Mouse (Mus musculus) embryonic facial prominence, embryonic 14.5 days (tissue): ENCODE results near the gene Phlda3. TPM values are rescaled to one million over a fixed set of nuclear protein-coding genes. Genes with fewer than 3 reads are reported as not detected.

Experiments
- ATAC-seq: fragments of 200-750 bp; cut with Nextera tagmentation; 2 replicates; pipeline ENCODE4 v1.8.0; 2017; ENCODE audit warnings: low read depth, moderate number of reproducible peaks, moderate TSS enrichment
- DNase-seq: peaks from one replicate; pipeline ENCODE4 v3.0.0-alpha.2; 2015; ENCODE audit warnings: low spot score
- H3K27ac ChIP-seq: fragments of 300-500 bp; sonication (generic); replicated peaks from 2 replicates; pipeline ENCODE4 v1.5.1; 2014; ENCODE audit warnings: low read depth, mild to moderate bottlenecking, low read length, moderate library complexity
- H3K27me3 ChIP-seq: fragments of 300-500 bp; sonication (generic); replicated peaks from 2 replicates; pipeline ENCODE4 v1.6.1; 2014; ENCODE audit warnings: low read length; ENCODE audit not compliant: control insufficient read depth, insufficient read depth
- H3K36me3 ChIP-seq: fragments of 300-500 bp; sonication (generic); 2 replicates; pipeline ENCODE4 v1.6.1; 2014; ENCODE audit warnings: low read length, mixed read lengths; ENCODE audit not compliant: control insufficient read depth, insufficient read depth
- H3K4me1 ChIP-seq: fragments of 300-500 bp; sonication (generic); 2 replicates; pipeline ENCODE4 v1.6.1; 2014; ENCODE audit warnings: antibody characterized with exemption, low read length; ENCODE audit not compliant: control insufficient read depth, insufficient read depth
- H3K4me2 ChIP-seq: fragments of 300-500 bp; sonication (generic); 2 replicates; pipeline ENCODE4 v1.6.1; 2014; ENCODE audit warnings: low read depth, mild to moderate bottlenecking, low read length, moderate library complexity, mixed read lengths
- H3K4me3 ChIP-seq: fragments of 300-500 bp; sonication (generic); 2 replicates; pipeline ENCODE4 v1.5.1; 2014; ENCODE audit warnings: low read depth, mild to moderate bottlenecking, low read length
- H3K9ac ChIP-seq: fragments of 300-500 bp; sonication (generic); 2 replicates; pipeline ENCODE4 v1.6.1; 2014; ENCODE audit warnings: low read depth, mild to moderate bottlenecking, low read length, moderate library complexity, mixed read lengths
- H3K9me3 ChIP-seq: fragments of 300-500 bp; sonication (generic); 2 replicates; pipeline ENCODE4 v1.6.1; 2016; ENCODE audit warnings: low read length; ENCODE audit not compliant: control insufficient read depth
- WGBS: fragments of 180-500 bp; shearing (Covaris S2); extraction: QIAGEN DNeasy Blood & Tissue Kit; methylation state at CpG from one replicate; pipeline ENCODE4 v1.1.7; 2014; 5-methylcytosine and 5-hydroxymethylcytosine counted together
- polyA plus RNA-seq: library from polyadenylated mRNA; unstranded; fragments of >200 nt; fragmentation: Nextera tagmentation; extraction: Ambion mirVana; gene quantifications from 2 replicates; pipeline ENCODE4 v1.2.1, GENCODE M21; 2014

Gene Phlda3
- 80.1 and 90.4 TPM in 2 replicates for polyA plus RNA-seq

DNA sequence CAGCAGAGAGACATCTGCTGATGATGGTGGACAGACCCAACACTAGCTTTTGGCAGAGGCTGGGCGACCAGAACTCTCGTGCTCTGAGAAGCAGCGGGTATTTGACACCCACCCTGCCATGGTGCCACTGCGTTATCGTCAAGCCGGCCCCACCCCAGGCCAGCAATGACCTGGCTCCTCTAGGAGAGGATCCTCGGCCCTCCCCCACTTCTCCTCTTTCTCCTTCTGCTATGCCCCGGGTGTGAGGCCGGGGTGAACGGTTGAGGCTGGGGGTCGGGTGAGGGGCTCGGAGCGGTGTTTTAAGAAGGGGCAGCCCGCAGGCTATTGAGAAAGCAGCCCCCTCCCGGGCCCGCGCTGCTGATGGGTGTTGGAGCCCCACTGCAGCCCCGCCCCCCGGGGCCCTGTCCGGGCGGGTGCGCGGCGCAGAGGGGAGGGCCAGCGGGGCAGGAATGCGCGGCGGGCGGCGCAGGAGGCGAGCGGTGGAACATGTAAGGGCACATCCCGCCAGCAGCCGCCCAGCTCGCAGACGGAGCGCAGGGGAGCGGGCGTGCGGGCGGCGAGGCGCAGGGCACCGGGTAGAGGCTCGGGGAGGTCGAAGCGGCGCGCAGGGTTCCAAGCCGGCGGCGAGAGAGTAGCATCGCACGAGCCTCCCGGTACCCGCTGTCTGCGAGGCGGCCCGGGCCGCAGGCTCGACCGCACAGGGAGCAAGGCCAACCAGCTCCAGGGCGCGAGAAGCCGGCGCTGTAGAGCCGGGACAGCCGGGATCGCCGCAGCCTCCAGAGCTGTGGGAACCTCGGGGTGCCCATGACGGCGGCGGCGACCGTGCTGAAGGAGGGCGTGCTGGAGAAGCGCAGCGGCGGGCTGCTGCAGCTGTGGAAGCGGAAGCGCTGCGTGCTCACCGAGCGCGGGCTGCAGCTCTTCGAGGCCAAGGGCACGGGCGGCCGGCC is at the start of gene Phlda3:
Gene Phlda3, plus strand, starts transcription at position 475 of the 947 bp plus-strand sequence.
- peak within 1 kb of the TSS; percentile 73 for H3K4me2 ChIP-seq
- ATAC-seq, result peak; percentile 93
- peak within 1 kb of the TSS; percentile 94 for H3K9ac ChIP-seq
- peak within 1 kb of the TSS; percentile 90 for H3K27ac ChIP-seq
- no peaks in the 10 kb centered on the region for H3K9me3 ChIP-seq
- H3K4me3 ChIP-seq, result peak within 1 kb of the TSS; percentile 81
- no peaks in the 10 kb centered on the region for H3K27me3 ChIP-seq
- under 1% methylated on average over 28 of the region's 90 CpGs for WGBS
- H3K4me1 ChIP-seq, result peaks cover 34% of the 10 kb centered on the region
- H3K36me3 ChIP-seq, result peaks cover 18% of the 10 kb centered on the region
- peak; percentile 90 for DNase-seq

- Histone ChIP-seq H3K4me2 (0 out of 2 replicates have a peak overlapping the region, but pooled peaks have one; percentile 13), H3K9me3 (no peaks in the 10 kb centered on the region), H3K4me1 (no peaks in the 10 kb centered on the region), H3K27ac (no peak overlapping the region), H3K9ac (no peak overlapping the region), H3K27me3 (no peaks in the 10 kb centered on the region), H3K4me3 (no peak overlapping the region), H3K36me3 (no peaks in the 10 kb centered on the region)
- DNase-seq (peak; percentile 83), ATAC-seq (peak; percentile 76; the same call in 1 of the 2 replicates)
- 17% methylated on average over 9 of the region's 9 CpGs for WGBS
Measured at GRCm38 (mm10) chr1:135719486-135719885, 46.4 kb upstream of the Phlda3 start.

DNA sequence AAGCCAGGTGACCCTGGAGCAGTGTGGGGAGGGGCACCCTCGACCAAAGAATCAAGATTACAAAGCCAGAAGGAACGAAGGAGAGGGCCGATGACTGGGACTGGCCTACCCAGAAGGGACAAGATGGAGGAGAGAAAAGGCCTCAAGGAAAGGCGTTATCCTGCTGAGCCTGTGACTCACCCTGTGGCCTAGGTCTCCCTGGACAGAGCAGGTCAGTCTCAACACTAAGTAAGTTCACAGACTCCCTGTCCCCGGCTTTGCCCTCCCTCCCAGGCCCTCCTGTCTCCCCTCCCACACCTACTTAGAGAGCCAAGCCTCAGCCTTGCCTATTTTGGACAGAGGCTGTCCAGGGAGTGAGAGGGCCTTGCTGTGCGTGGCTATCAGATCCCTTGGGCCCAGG is 45.9 kb upstream of the Phlda3 start, which contains the start of gene Csrp1:
Gene Csrp1, plus strand, starts transcription at position 79 of the 400 bp plus-strand sequence.
- H3K4me2 ChIP-seq, result 0 out of 2 replicates have a peak within 1 kb of the TSS, but pooled peaks have one; percentile 13
- ATAC-seq (peak; percentile 22; the same call in 1 of the 2 replicates), DNase-seq (no peak)
- no peaks in the 10 kb centered on the region for H3K36me3 ChIP-seq
- H3K9ac ChIP-seq, result no peak within 1 kb of the TSS
- 66% methylated on average over 6 of the region's 6 CpGs for WGBS
- H3K4me1 ChIP-seq, result no peaks in the 10 kb centered on the region
- H3K27me3 ChIP-seq, result no peaks in the 10 kb centered on the region
- H3K4me3 ChIP-seq, result no peak within 1 kb of the TSS
- H3K9me3 ChIP-seq, result no peaks in the 10 kb centered on the region
- no peak within 1 kb of the TSS for H3K27ac ChIP-seq

GRCm38 (mm10) chr1:135723016-135723415 is 42.9 kb upstream of the Phlda3 start:
- Histone ChIP-seq H3K4me1 (no peaks in the 10 kb centered on the region), H3K9me3 (no peaks in the 10 kb centered on the region), H3K4me2 (no peak overlapping the region), H3K27ac (no peak overlapping the region), H3K36me3 (no peaks in the 10 kb centered on the region), H3K9ac (no peak overlapping the region), H3K4me3 (no peak overlapping the region), H3K27me3 (no peaks in the 10 kb centered on the region)
- DNase-seq (no peak), ATAC-seq (no peak)
- 50% methylated on average over 1 of the region's 1 CpGs for WGBS

GRCm38 (mm10) chr1:135724134-135724533 is 41.8 kb upstream of the Phlda3 start:
- no peak overlapping the region for H3K4me3 ChIP-seq
- no peaks in the 10 kb centered on the region for H3K4me1 ChIP-seq
- H3K36me3 ChIP-seq, result no peaks in the 10 kb centered on the region
- DNase-seq, result no peak
- WGBS, result 65% methylated on average over 4 of the region's 4 CpGs
- no peak for ATAC-seq
- H3K9me3 ChIP-seq, result no peaks in the 10 kb centered on the region
- no peaks in the 10 kb centered on the region for H3K27me3 ChIP-seq
- no peak overlapping the region for H3K27ac ChIP-seq
- H3K4me2 ChIP-seq, result no peak overlapping the region
- no peak overlapping the region for H3K9ac ChIP-seq

DNA sequence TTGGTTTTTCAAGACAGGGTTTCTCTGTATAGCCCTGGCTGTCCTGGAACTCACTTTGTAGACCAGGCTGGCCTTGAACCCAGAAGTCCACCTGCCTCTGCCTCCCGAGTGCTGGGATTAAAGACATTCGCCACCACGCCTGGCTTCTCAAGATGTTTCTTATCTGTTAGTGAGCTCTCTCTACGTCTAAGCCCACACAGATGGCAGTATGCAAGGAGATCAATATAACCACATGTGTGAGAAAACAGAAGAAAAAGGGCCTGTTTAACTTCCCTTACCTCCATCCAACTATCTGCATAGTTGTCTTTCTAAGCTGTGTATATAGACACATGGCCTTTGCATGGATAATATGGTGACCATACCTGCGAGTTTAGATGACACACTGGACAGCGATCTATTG is 40.6 kb upstream of the Phlda3 start:
- Histone ChIP-seq H3K4me1 (peaks cover 9% of the 10 kb centered on the region; the same call in 1 of the 2 replicates), H3K4me3 (no peak overlapping the region), H3K9me3 (no peaks in the 10 kb centered on the region), H3K27ac (no peak overlapping the region), H3K27me3 (no peaks in the 10 kb centered on the region), H3K36me3 (no peaks in the 10 kb centered on the region), H3K9ac (no peak overlapping the region), H3K4me2 (no peak overlapping the region)
- DNase-seq, result no peak
- no peak for ATAC-seq
- 87% methylated on average over 6 of the region's 6 CpGs for WGBS

DNA sequence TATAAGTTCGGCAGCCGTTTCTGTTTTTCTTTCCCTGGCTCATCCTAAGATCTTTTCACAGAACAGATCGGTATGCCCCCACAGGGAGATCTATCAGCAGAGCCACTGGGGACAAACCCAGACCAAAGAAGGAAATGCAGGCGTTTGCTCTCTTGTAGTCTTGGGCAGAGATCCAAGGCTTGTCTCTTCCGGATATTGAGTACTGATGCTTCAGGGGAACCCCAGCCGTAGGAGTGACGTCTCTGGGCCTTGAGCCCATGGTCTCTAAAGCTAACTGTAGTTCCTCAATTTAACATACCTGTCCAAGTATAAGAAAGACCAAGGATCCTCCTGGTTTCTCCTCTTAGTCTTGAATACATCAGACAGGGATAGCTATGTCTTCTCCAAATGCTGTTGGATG is 40.0 kb upstream of the Phlda3 start:
- H3K9me3 ChIP-seq, result no peaks in the 10 kb centered on the region
- H3K27me3 ChIP-seq, result no peaks in the 10 kb centered on the region
- no peak overlapping the region for H3K4me2 ChIP-seq
- no peak overlapping the region for H3K4me3 ChIP-seq
- peaks cover 14% of the 10 kb centered on the region for H3K4me1 ChIP-seq
- WGBS, result 50% methylated on average over 7 of the region's 7 CpGs
- H3K9ac ChIP-seq, result no peak overlapping the region
- H3K27ac ChIP-seq, result no peak overlapping the region
- no peak for ATAC-seq
- no peaks in the 10 kb centered on the region for H3K36me3 ChIP-seq
- peak; percentile 82 for DNase-seq

- Histone ChIP-seq H3K9ac (peak overlapping the region; percentile 81), H3K36me3 (no peaks in the 10 kb centered on the region), H3K4me3 (peak overlapping the region; percentile 69), H3K4me1 (peaks cover 37% of the 10 kb centered on the region), H3K9me3 (no peaks in the 10 kb centered on the region), H3K27me3 (no peaks in the 10 kb centered on the region), H3K27ac (peak overlapping the region; percentile 77), H3K4me2 (peak overlapping the region; percentile 88)
- peak; percentile 85 for ATAC-seq
- DNase-seq, result peak; percentile 96
- 2% methylated on average over 34 of the region's 35 CpGs for WGBS
Measured at GRCm38 (mm10) chr1:135728631-135729366, 37.1 kb upstream of the Phlda3 start.
